Mouse (Mus musculus) liver, adult (tissue): ENCODE measurements around the gene Ilf2.

Experiments
- GATA4 ChIP-seq: IDR thresholded peaks from 2 replicates; pipeline ENCODE4 v1.6.1; 2014; ENCODE audit warnings: mild to moderate bottlenecking, low read length; ENCODE audit not compliant: insufficient replicate concordance

Gene Ilf2

DNA sequence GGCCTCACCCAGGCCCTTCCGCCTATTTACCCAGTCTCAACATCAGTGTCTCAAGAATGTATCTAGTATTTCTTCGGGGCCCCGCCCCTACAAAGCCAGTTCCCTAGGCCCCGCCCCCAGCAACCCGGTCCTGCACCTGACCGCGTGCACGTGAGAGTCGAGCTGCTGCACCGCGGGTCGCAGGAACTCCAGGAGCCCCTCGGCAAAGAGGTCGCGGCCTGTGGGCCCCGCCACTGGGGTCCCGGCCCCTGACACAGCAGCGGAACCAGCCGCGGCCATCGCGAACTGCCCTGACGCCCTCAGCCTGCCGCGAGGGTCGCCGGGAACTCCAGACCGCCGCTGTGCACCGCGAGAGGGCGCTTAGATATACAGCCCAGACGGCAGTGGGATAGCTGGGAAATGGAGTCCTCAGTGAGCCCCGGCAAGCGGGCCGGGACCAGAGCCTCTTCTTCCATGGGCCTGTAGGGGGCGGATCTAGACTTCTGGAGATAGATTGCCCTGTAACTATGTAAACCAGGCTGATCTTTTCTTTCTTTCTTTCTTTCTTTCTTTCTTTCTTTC is 14.8 kb downstream of the Ilf2 start, which contains the start of gene Snapin:
Gene Snapin, minus strand, starts transcription at position 338 of the 561 bp plus-strand sequence.
- no peak; the same call in 1 of the 2 replicates for TF ChIP-seq GATA4

DNA sequence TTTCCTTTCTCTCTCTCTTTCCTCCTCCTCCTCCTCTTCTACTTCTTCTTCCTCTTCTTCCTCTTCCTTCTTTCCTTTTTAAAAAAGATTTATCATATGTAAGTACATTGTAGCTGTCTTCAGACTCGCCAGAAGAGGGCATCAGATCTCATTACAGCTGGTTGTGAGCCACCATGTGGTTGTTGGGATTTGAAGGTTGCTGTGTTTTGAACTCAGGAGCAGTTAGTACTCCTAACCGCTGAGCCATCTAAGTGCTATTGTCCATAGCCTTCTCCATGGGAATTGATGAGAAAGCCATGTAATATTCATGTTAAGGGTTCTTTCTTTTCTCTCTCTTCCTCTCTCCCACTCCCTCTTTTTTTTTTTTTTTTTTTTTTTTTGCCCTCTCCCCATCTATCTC is 15.4 kb downstream of the Ilf2 start:
- no peak for TF ChIP-seq GATA4

GRCm38 (mm10) chr3:90493831-90494540 is 18.1 kb downstream of the Ilf2 start:
- TF ChIP-seq GATA4, result no peak

DNA sequence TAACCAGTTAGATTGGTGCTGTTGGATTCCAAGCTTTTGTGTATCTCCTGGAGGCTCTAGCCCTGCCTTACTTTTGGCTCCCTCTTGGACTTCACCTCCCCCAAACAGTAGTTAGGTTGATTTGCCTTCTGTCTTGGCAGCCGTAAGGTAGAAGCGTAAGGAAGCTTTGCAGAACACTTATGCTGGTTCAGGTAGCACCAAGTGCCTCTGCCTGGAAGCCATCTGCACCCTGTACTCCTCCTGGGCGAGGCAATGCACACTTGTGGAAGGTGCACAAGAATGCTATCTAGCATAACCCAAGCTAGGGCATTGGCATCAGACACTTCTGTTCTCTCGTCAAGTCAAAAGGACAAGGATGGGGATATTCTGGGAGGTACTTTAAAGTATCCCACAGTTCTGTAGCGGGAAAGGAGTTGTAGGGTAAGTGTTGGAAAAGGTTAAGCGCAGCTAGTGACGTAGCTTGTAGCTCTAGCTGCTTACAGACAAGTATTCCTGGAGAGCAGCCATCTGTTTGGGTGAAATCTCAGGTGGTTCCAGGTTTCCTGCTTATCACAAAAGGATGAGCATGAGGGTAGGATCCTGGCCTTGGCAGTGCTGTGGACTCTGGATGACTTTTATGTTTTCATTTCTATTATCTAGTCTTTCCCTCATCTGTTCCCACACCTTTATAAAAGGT is 20.1 kb downstream of the Ilf2 start:
- TF ChIP-seq GATA4, result no peak

GRCm38 (mm10) chr3:90497597-90497996 is 21.7 kb downstream of the Ilf2 start:
- no peak for TF ChIP-seq GATA4

GRCm38 (mm10) chr3:90503444-90503843 is 27.5 kb downstream of the Ilf2 start:
- no peak for TF ChIP-seq GATA4

DNA sequence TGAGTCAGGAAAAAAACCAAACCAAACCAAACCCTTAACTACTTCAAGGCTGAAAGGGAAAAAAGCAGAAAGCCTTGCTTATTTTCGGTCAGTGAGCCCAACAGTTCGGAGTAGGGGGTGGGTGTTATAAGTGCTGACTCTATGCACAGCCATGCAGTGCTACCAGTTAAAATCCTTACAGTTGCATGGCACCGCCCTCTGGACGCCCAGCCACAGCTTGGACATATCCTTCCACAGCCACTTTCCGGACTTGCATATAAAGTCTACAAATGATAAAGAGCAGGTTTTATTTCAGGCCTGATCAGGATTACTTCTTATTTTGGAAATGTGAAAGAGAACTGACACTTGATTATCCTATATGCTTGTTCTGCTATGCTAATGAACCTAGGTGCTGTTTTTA is 29.3 kb downstream of the Ilf2 start:
- TF ChIP-seq GATA4, result no peak

DNA sequence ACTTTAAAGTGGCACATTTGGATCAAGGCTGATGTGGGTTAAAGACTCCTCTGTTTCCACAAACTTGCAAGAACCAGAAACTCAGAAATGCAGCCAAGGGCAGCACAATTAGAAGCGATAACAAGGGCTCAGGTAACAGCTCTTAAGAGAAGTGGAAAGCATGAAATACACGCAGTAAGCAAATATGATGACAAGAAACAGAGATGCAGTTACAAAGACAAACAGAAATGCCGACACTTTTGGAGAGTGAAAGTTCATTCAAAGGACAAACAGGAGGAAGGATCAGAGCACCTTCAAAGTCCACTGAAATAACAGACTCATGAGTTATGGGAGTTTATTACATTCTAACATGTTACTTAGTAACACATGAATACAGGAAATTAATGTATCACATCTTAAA is 30.4 kb downstream of the Ilf2 start:
- TF ChIP-seq GATA4, result no peak

- TF ChIP-seq GATA4, result no peak
Observed at GRCm38 (mm10) chr3:90508287-90508949, 32.5 kb downstream of the Ilf2 start.

- no peak for TF ChIP-seq GATA4
Observed at GRCm38 (mm10) chr3:90508950-90509746, 33.2 kb downstream of the Ilf2 start, which contains the start of gene Chtop. TSS of gene Chtop (minus strand) at chr3:90509498.

GRCm38 (mm10) chr3:90509747-90510123 is 33.8 kb downstream of the Ilf2 start:
- TF ChIP-seq GATA4, result no peak

DNA sequence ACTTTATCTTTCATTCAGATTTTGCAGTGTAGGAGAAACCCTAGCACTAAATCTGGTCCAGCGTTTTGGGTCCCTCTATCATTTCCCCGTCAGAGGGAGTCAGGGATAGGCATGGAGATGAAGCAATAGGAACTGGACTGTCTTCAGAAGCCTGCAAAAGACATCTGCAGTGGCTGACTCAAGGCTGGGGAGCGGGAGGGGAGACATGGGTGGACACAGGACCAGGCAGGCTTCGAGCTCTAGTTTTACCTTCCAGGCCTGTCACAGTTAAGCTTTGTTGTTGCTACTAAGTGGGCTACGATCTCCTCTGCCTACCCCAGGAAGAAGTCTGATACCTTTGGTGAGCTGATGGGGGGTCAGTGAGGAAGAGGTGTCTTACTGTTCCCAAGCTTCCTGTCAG is 36.4 kb downstream of the Ilf2 start:
- TF ChIP-seq GATA4, result no peak

DNA sequence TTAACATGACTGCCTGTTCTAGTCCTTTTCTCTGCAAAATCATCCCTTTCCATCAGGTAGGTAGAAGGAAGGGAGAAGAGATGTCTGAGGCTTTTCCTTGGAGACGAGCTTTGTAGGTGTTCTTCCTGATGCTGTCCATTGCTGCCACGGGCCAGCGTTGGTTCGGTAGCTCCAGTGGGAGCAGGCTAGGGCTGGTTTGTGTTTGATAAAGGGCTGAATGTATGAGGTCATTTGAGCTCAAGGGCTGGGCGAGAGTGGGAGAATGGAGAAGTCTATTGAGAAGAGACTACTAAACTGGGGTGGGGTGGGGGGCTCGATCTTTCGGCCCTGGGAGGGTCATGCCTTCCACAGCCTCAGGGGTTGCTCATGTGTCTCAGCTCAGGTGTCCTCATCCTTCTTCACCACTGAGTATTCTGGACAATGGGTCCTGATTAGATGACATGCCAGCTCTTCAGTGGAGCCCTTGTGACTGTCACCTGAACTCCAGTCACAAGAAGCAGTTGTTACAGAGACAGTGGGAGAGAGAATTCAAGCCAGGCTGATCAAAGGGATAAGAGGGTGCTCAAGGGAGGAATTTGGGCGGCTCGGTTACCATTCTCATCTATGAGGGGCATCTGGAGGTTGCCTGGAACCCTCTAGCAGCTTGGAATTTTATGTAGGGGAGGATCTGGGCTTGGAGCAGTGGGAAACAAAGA is 37.2 kb downstream of the Ilf2 start:
- TF ChIP-seq GATA4, result no peak
